Mouse (Mus musculus): Measurements from ENCODE around the gene Macrod2. TPM values are rescaled to one million over a fixed set of nuclear protein-coding genes. Genes with fewer than 3 reads are reported as not detected.

Gene Macrod2
- total and polyA plus RNA-seq, 2 experiments from 2014 or later: 5.5 to 17.4 TPM

GRCm38 (mm10) chr2:141419806-141420205 is 1024.7 kb downstream of the Macrod2 start:
- no peak overlapping the region for H3K4me3 ChIP-seq (ENCODE audit: low read depth, low read length)
- H3K27me3 ChIP-seq (ENCODE audit: control insufficient read depth, insufficient read depth, low read length): no peaks in the 10 kb centered on the region
- no peaks in the 10 kb centered on the region for H3K36me3 ChIP-seq (replicated peaks; ENCODE audit: control insufficient read depth, insufficient read depth, low read length)
- no peak for TF ChIP-seq CTCF (IDR thresholded peaks at IDR 0.05; ENCODE audit: low read depth)
- TF ChIP-seq EP300 (IDR thresholded peaks at IDR 0.05; ENCODE audit: low read depth): no peak
- H3K4me2 ChIP-seq (ENCODE audit: low read depth, low read length): no peak overlapping the region
- no peak for DNase-seq (ENCODE audit: low spot score)
- H3K9ac ChIP-seq (replicated peaks; ENCODE audit: low read depth, low read length): no peak overlapping the region
- no peaks in the 10 kb centered on the region for H3K4me1 ChIP-seq (ENCODE audit: control insufficient read depth, insufficient read depth)
- H3K9me3 ChIP-seq (replicated peaks; ENCODE audit: control insufficient read depth, low read length): no peaks in the 10 kb centered on the region
- no peak overlapping the region for H3K27ac ChIP-seq (ENCODE audit: low read depth)
- ATAC-seq (ENCODE audit: insufficient read depth, low read depth): no peak
- WGBS: 38% methylated on average over 1 of the region's 1 CpGs

- Histone ChIP-seq H3K4me2 (ENCODE audit: low read depth, low read length) (no peak overlapping the region), H3K36me3 (replicated peaks; ENCODE audit: control insufficient read depth, insufficient read depth, low read length) (no peaks in the 10 kb centered on the region), H3K4me1 (ENCODE audit: control insufficient read depth, insufficient read depth) (no peaks in the 10 kb centered on the region), H3K9ac (replicated peaks; ENCODE audit: low read depth, low read length) (no peak overlapping the region), H3K9me3 (replicated peaks; ENCODE audit: control insufficient read depth, low read length) (no peaks in the 10 kb centered on the region), H3K4me3 (ENCODE audit: low read depth, low read length) (no peak overlapping the region), H3K27me3 (ENCODE audit: control insufficient read depth, insufficient read depth, low read length) (no peaks in the 10 kb centered on the region), H3K27ac (ENCODE audit: low read depth) (no peak overlapping the region)
- TF ChIP-seq CTCF (IDR thresholded peaks at IDR 0.05; ENCODE audit: low read depth): no peak
- no peak for TF ChIP-seq EP300 (IDR thresholded peaks at IDR 0.05; ENCODE audit: low read depth)
- DNase-seq (ENCODE audit: low spot score): no peak
- ATAC-seq (ENCODE audit: insufficient read depth, low read depth): no peak
- 86% methylated on average over 5 of the region's 5 CpGs for WGBS
Observed at GRCm38 (mm10) chr2:141434084-141434483, 1039.0 kb downstream of the Macrod2 start.

GRCm38 (mm10) chr2:141434731-141435570 is 1039.8 kb downstream of the Macrod2 start:
- Histone ChIP-seq H3K4me3 (ENCODE audit: low read depth, low read length) (no peak overlapping the region), H3K4me1 (ENCODE audit: control insufficient read depth, insufficient read depth) (no peaks in the 10 kb centered on the region), H3K27ac (ENCODE audit: low read depth) (no peak overlapping the region), H3K4me2 (ENCODE audit: low read depth, low read length) (no peak overlapping the region), H3K9ac (replicated peaks; ENCODE audit: low read depth, low read length) (no peak overlapping the region), H3K36me3 (replicated peaks; ENCODE audit: control insufficient read depth, insufficient read depth, low read length) (no peaks in the 10 kb centered on the region), H3K27me3 (ENCODE audit: control insufficient read depth, insufficient read depth, low read length) (no peaks in the 10 kb centered on the region), H3K9me3 (replicated peaks; ENCODE audit: control insufficient read depth, low read length) (no peaks in the 10 kb centered on the region)
- WGBS: 68% methylated on average over 16 of the region's 16 CpGs
- DNase-seq (ENCODE audit: low spot score) (no peak), ATAC-seq (ENCODE audit: insufficient read depth, low read depth) (no peak)
- TF ChIP-seq CTCF (IDR thresholded peaks at IDR 0.05; ENCODE audit: low read depth) (no peak), EP300 (IDR thresholded peaks at IDR 0.05; ENCODE audit: low read depth) (no peak)

- TF ChIP-seq EP300 (IDR thresholded peaks at IDR 0.05; ENCODE audit: low read depth): no peak
- no peak for TF ChIP-seq CTCF (IDR thresholded peaks at IDR 0.05; ENCODE audit: low read depth)
- Histone ChIP-seq H3K27me3 (ENCODE audit: control insufficient read depth, insufficient read depth, low read length) (no peaks in the 10 kb centered on the region), H3K9ac (replicated peaks; ENCODE audit: low read depth, low read length) (no peak overlapping the region), H3K4me3 (ENCODE audit: low read depth, low read length) (no peak overlapping the region), H3K9me3 (replicated peaks; ENCODE audit: control insufficient read depth, low read length) (no peaks in the 10 kb centered on the region), H3K27ac (ENCODE audit: low read depth) (no peak overlapping the region), H3K36me3 (replicated peaks; ENCODE audit: control insufficient read depth, insufficient read depth, low read length) (no peaks in the 10 kb centered on the region), H3K4me1 (ENCODE audit: control insufficient read depth, insufficient read depth) (no peaks in the 10 kb centered on the region), H3K4me2 (ENCODE audit: low read depth, low read length) (no peak overlapping the region)
- WGBS: 56% methylated on average over 2 of the region's 2 CpGs
- DNase-seq (ENCODE audit: low spot score): no peak
- no peak for ATAC-seq (ENCODE audit: insufficient read depth, low read depth)
Observed at GRCm38 (mm10) chr2:141441896-141442295, 1046.8 kb downstream of the Macrod2 start.

- Histone ChIP-seq H3K27me3 (ENCODE audit: control insufficient read depth, insufficient read depth, low read length) (no peaks in the 10 kb centered on the region), H3K9me3 (replicated peaks; ENCODE audit: control insufficient read depth, low read length) (no peaks in the 10 kb centered on the region), H3K4me1 (ENCODE audit: control insufficient read depth, insufficient read depth) (no peaks in the 10 kb centered on the region), H3K4me2 (ENCODE audit: low read depth, low read length) (no peak overlapping the region), H3K27ac (ENCODE audit: low read depth) (no peak overlapping the region), H3K36me3 (replicated peaks; ENCODE audit: control insufficient read depth, insufficient read depth, low read length) (no peaks in the 10 kb centered on the region), H3K9ac (replicated peaks; ENCODE audit: low read depth, low read length) (no peak overlapping the region), H3K4me3 (ENCODE audit: low read depth, low read length) (no peak overlapping the region)
- ATAC-seq (ENCODE audit: insufficient read depth, low read depth) (no peak), DNase-seq (ENCODE audit: low spot score) (no peak)
- no peak for TF ChIP-seq EP300 (IDR thresholded peaks at IDR 0.05; ENCODE audit: low read depth)
- 16% methylated on average over 2 of the region's 2 CpGs for WGBS
Observed at GRCm38 (mm10) chr2:141449078-141449680, 1054.1 kb downstream of the Macrod2 start.
